Mouse (Mus musculus) midbrain, embryonic 11.5 days (tissue): Measurements from ENCODE around the gene Pafah2. TPM values are rescaled to one million over a fixed set of nuclear protein-coding genes. Genes with fewer than 3 reads are reported as not detected.
A peak's percentile ranks its signal among the peaks of the same experiment; 100 is the strongest.
"Not testable (repeated sequence)": the region's sequence is repeated elsewhere in the genome, so short reads cannot be mapped to it uniquely, and the experiment has no call there.

Experiments used
- ATAC-seq: fragments of 200-750 bp; cut with Nextera tagmentation; 2 replicates; pipeline ENCODE4 v1.8.0; 2017; ENCODE audit warnings: moderate TSS enrichment, moderate library complexity; ENCODE audit not compliant: low FRiP score
- DNase-seq: peaks from one replicate; pipeline ENCODE4 v3.0.0; 2015; ENCODE audit warnings: low spot score; ENCODE audit errors: missing footprints
- H3K27ac ChIP-seq: fragments of 300-500 bp; sonication (generic); 2 replicates; pipeline ENCODE4 v1.5.1; 2014; ENCODE audit warnings: low read depth, low read length
- H3K27me3 ChIP-seq: fragments of 300-500 bp; sonication (generic); 2 replicates; pipeline ENCODE4 v1.6.1; 2014; ENCODE audit warnings: mild to moderate bottlenecking, low read length, moderate library complexity, mixed read lengths; ENCODE audit not compliant: control insufficient read depth, insufficient read depth
- H3K36me3 ChIP-seq: fragments of 300-500 bp; sonication (generic); 2 replicates; pipeline ENCODE4 v1.6.1; 2014; ENCODE audit warnings: mild to moderate bottlenecking, low read length, moderate library complexity, mixed read lengths; ENCODE audit not compliant: control insufficient read depth, insufficient read depth
- H3K4me1 ChIP-seq: fragments of 300-500 bp; sonication (generic); 2 replicates; pipeline ENCODE4 v1.6.1; 2014; ENCODE audit warnings: low read length; ENCODE audit not compliant: control insufficient read depth, insufficient read depth
- H3K4me2 ChIP-seq: fragments of 300-500 bp; sonication (generic); 2 replicates; pipeline ENCODE4 v1.6.1; 2014; ENCODE audit warnings: mild to moderate bottlenecking, moderate library complexity
- H3K4me3 ChIP-seq: fragments of 300-500 bp; sonication (generic); 2 replicates; pipeline ENCODE4 v1.5.1; 2014; ENCODE audit warnings: low read depth, low read length
- H3K9ac ChIP-seq: fragments of 300-500 bp; sonication (generic); 2 replicates; pipeline ENCODE4 v1.6.1; 2014; ENCODE audit warnings: low read length
- H3K9me3 ChIP-seq: fragments of 300-500 bp; sonication (generic); 2 replicates; pipeline ENCODE4 v1.6.1; 2016; ENCODE audit warnings: low read length; ENCODE audit not compliant: control insufficient read depth
- WGBS: fragments of 180-500 bp; shearing (Covaris S2); extraction: QIAGEN DNeasy Blood & Tissue Kit; methylation state at CpG from one replicate; pipeline ENCODE4 v1.1.7; 2014; 5-methylcytosine and 5-hydroxymethylcytosine counted together
- polyA plus RNA-seq: library from polyadenylated mRNA; unstranded; fragments of >200 nt; fragmentation: Nextera tagmentation; extraction: Ambion mirVana; gene quantifications from 2 replicates; pipeline ENCODE4 v1.2.1, GENCODE M21; 2014

Pafah2 gene
- polyA plus RNA-seq, 1 experiment from 2014 or later: 10.0 TPM

- no peak overlapping the region for H3K9ac ChIP-seq
- no peaks in the 10 kb centered on the region for H3K4me1 ChIP-seq
- no peak overlapping the region for H3K4me3 ChIP-seq
- H3K4me2 ChIP-seq: no peak overlapping the region
- ATAC-seq (no peak), DNase-seq (no peak)
- H3K27ac ChIP-seq: no peak overlapping the region
- WGBS: 47% methylated on average over 5 of the region's 5 CpGs
- H3K9me3 ChIP-seq: no peaks in the 10 kb centered on the region
- no peaks in the 10 kb centered on the region for H3K36me3 ChIP-seq
- peaks cover 18% of the 10 kb centered on the region for H3K27me3 ChIP-seq
These were observed 30.8 kb upstream of the Pafah2 start for GRCm38 (mm10) chr4:134365280-134365679.

GRCm38 (mm10) chr4:134370649-134371221, 25.4 kb upstream of the Pafah2 start:
- no peaks in the 10 kb centered on the region for H3K36me3 ChIP-seq
- DNase-seq: peak; percentile 85
- H3K4me3 ChIP-seq: peak overlapping the region; percentile 37
- H3K9ac ChIP-seq: peak overlapping the region; percentile 44; the same call in 1 of the 2 replicates
- ATAC-seq: no peak
- peaks cover 13% of the 10 kb centered on the region for H3K4me1 ChIP-seq
- H3K27me3 ChIP-seq: peaks cover 37% of the 10 kb centered on the region
- H3K27ac ChIP-seq: no peak overlapping the region
- H3K9me3 ChIP-seq: no peaks in the 10 kb centered on the region
- H3K4me2 ChIP-seq: peak overlapping the region; percentile 70
- under 1% methylated on average over 18 of the region's 18 CpGs for WGBS

GRCm38 (mm10) chr4:134371316-134371855, 24.7 kb upstream of the Pafah2 start:
- ATAC-seq: no peak
- no peaks in the 10 kb centered on the region for H3K36me3 ChIP-seq
- DNase-seq: peak; percentile 92
- no peaks in the 10 kb centered on the region for H3K9me3 ChIP-seq
- peaks cover 37% of the 10 kb centered on the region for H3K27me3 ChIP-seq
- H3K9ac ChIP-seq: peak overlapping the region; percentile 44; the same call in 1 of the 2 replicates
- no peak overlapping the region for H3K27ac ChIP-seq
- peak overlapping the region; percentile 37 for H3K4me3 ChIP-seq
- H3K4me2 ChIP-seq: peak overlapping the region; percentile 70
- peaks cover 13% of the 10 kb centered on the region for H3K4me1 ChIP-seq
- WGBS: 1% methylated on average over 17 of the region's 17 CpGs

GRCm38 (mm10) chr4:134372294-134372747, 23.8 kb upstream of the Pafah2 start:
- Histone ChIP-seq H3K27ac (no peak overlapping the region), H3K27me3 (peaks cover 37% of the 10 kb centered on the region), H3K9me3 (no peaks in the 10 kb centered on the region), H3K4me2 (peak overlapping the region; percentile 70), H3K4me3 (peak overlapping the region; percentile 37), H3K4me1 (peaks cover 13% of the 10 kb centered on the region), H3K9ac (peak overlapping the region; percentile 22), H3K36me3 (no peaks in the 10 kb centered on the region)
- ATAC-seq (peak; percentile 71), DNase-seq (peak; percentile 96)
- under 1% methylated on average over 16 of the region's 16 CpGs for WGBS

- no peaks in the 10 kb centered on the region for H3K9me3 ChIP-seq
- 82% methylated on average over 8 of the region's 8 CpGs for WGBS
- H3K36me3 ChIP-seq: no peaks in the 10 kb centered on the region
- DNase-seq: no peak
- peaks cover 13% of the 10 kb centered on the region for H3K4me1 ChIP-seq
- H3K4me3 ChIP-seq: no peak overlapping the region
- H3K4me2 ChIP-seq: no peak overlapping the region
- H3K27me3 ChIP-seq: peaks cover 37% of the 10 kb centered on the region
- no peak overlapping the region for H3K27ac ChIP-seq
- no peak overlapping the region for H3K9ac ChIP-seq
- ATAC-seq: no peak
These were observed 22.8 kb upstream of the Pafah2 start for GRCm38 (mm10) chr4:134373295-134373694.

GRCm38 (mm10) chr4:134374306-134374705, 21.8 kb upstream of the Pafah2 start:
- Histone ChIP-seq H3K9me3 (no peaks in the 10 kb centered on the region), H3K4me2 (no peak overlapping the region), H3K36me3 (no peaks in the 10 kb centered on the region), H3K27me3 (peaks cover 31% of the 10 kb centered on the region), H3K9ac (no peak overlapping the region), H3K27ac (no peak overlapping the region), H3K4me1 (peaks cover 13% of the 10 kb centered on the region), H3K4me3 (no peak overlapping the region)
- no peak for DNase-seq
- ATAC-seq: no peak
- WGBS: 44% methylated on average over 1 of the region's 1 CpGs

GRCm38 (mm10) chr4:134378089-134378615, 18.0 kb upstream of the Pafah2 start:
- DNase-seq (no peak), ATAC-seq (no peak)
- WGBS: 40% methylated on average over 10 of the region's 10 CpGs
- H3K9me3 ChIP-seq: no peaks in the 10 kb centered on the region
- no peak overlapping the region for H3K4me2 ChIP-seq
- H3K36me3 ChIP-seq: no peaks in the 10 kb centered on the region
- no peaks in the 10 kb centered on the region for H3K27me3 ChIP-seq
- no peak overlapping the region for H3K4me3 ChIP-seq
- H3K4me1 ChIP-seq: no peaks in the 10 kb centered on the region
- no peak overlapping the region for H3K27ac ChIP-seq
- no peak overlapping the region for H3K9ac ChIP-seq

- Histone ChIP-seq H3K4me1 (no peaks in the 10 kb centered on the region), H3K9ac (no peak overlapping the region), H3K27me3 (no peaks in the 10 kb centered on the region), H3K4me2 (no peak overlapping the region), H3K9me3 (no peaks in the 10 kb centered on the region), H3K27ac (no peak overlapping the region), H3K4me3 (no peak overlapping the region), H3K36me3 (no peaks in the 10 kb centered on the region)
- DNase-seq (no peak), ATAC-seq (no peak)
- WGBS: 83% methylated on average over 8 of the region's 8 CpGs
These were observed 16.6 kb upstream of the Pafah2 start for GRCm38 (mm10) chr4:134379510-134379909.

- not testable (repeated sequence) for H3K4me1 ChIP-seq, H3K4me2 ChIP-seq, H3K9ac ChIP-seq, H3K36me3 ChIP-seq, ATAC-seq, H3K4me3 ChIP-seq, H3K27me3 ChIP-seq, H3K27ac ChIP-seq, DNase-seq, H3K9me3 ChIP-seq
- 100% methylated on average over 2 of the region's 6 CpGs for WGBS
These were observed 12.4 kb upstream of the Pafah2 start, which contains the start of gene Extl1 for GRCm38 (mm10) chr4:134383750-134384149. TSS of gene Extl1 (minus strand) at chr4:134383850.
